Mouse (Mus musculus): ENCODE results near the gene Deaf1.

Gene Deaf1

GRCm38 (mm10) chr7:141297926-141298650, 29.4 kb downstream of the Deaf1 start:
- DNase-seq (ENCODE audit: low read depth, low spot score) = no peak

- no peak for DNase-seq (ENCODE audit: low read depth, low spot score)
Observed at GRCm38 (mm10) chr7:141294479-141294878, 33.0 kb downstream of the Deaf1 start.

GRCm38 (mm10) chr7:141293852-141294471, 33.5 kb downstream of the Deaf1 start:
- DNase-seq (ENCODE audit: low read depth, low spot score) = no peak

GRCm38 (mm10) chr7:141292583-141293388, 34.7 kb downstream of the Deaf1 start:
- no peak for DNase-seq (ENCODE audit: low read depth, low spot score)

GRCm38 (mm10) chr7:141291921-141292582, 35.4 kb downstream of the Deaf1 start, which contains the start of gene Drd4:
Drd4 (plus strand) TSS chr7:141292006.
- DNase-seq (ENCODE audit: low read depth, low spot score) = no peak

GRCm38 (mm10) chr7:141288042-141288441, 39.4 kb downstream of the Deaf1 start:
- DNase-seq (ENCODE audit: low read depth, low spot score) = no peak

GRCm38 (mm10) chr7:141282756-141283155, 44.7 kb downstream of the Deaf1 start:
- no peak for DNase-seq (ENCODE audit: low read depth, low spot score)

GRCm38 (mm10) chr7:141281442-141281841, 46.0 kb downstream of the Deaf1 start:
- DNase-seq (ENCODE audit: low read depth, low spot score) = no peak

GRCm38 (mm10) chr7:141278766-141279590, 48.5 kb downstream of the Deaf1 start, which contains the start of gene Sct:
Sct (minus strand) TSS chr7:141279133.
- DNase-seq (ENCODE audit: low read depth, low spot score) = no peak

GRCm38 (mm10) chr7:141277701-141278678, 49.5 kb downstream of the Deaf1 start:
- DNase-seq (ENCODE audit: low read depth, low spot score) = no peak

GRCm38 (mm10) chr7:141276546-141276945, 50.9 kb downstream of the Deaf1 start, which contains the start of gene Cdhr5:
Cdhr5 (minus strand) TSS chr7:141276786.
- DNase-seq (ENCODE audit: low read depth, low spot score) = no peak

- DNase-seq (ENCODE audit: low read depth, low spot score) = no peak
Observed at GRCm38 (mm10) chr7:141275356-141275755, 52.1 kb downstream of the Deaf1 start.

GRCm38 (mm10) chr7:141270631-141271030, 56.9 kb downstream of the Deaf1 start:
- no peak for DNase-seq (ENCODE audit: low read depth, low spot score)

- DNase-seq (ENCODE audit: low read depth, low spot score) = no peak
Observed at GRCm38 (mm10) chr7:141269273-141269545, 58.3 kb downstream of the Deaf1 start.

GRCm38 (mm10) chr7:141268466-141269272, 58.8 kb downstream of the Deaf1 start:
- peak; percentile 25 for DNase-seq (ENCODE audit: low read depth, low spot score)

- DNase-seq (ENCODE audit: low read depth, low spot score) = peak; percentile 64
Observed at GRCm38 (mm10) chr7:141265739-141266561, 61.5 kb downstream of the Deaf1 start, which contains the start of gene Irf7. Irf7 (minus strand) TSS chr7:141266481.

- DNase-seq (ENCODE audit: low read depth, low spot score) = no peak
Observed at GRCm38 (mm10) chr7:141265411-141265738, 62.1 kb downstream of the Deaf1 start.

GRCm38 (mm10) chr7:141264761-141265410, 62.6 kb downstream of the Deaf1 start:
- no peak for DNase-seq (ENCODE audit: low read depth, low spot score)
